Comparison of ENCODE assay signal across 8 mouse cellular contexts in the genomic region with DNA sequence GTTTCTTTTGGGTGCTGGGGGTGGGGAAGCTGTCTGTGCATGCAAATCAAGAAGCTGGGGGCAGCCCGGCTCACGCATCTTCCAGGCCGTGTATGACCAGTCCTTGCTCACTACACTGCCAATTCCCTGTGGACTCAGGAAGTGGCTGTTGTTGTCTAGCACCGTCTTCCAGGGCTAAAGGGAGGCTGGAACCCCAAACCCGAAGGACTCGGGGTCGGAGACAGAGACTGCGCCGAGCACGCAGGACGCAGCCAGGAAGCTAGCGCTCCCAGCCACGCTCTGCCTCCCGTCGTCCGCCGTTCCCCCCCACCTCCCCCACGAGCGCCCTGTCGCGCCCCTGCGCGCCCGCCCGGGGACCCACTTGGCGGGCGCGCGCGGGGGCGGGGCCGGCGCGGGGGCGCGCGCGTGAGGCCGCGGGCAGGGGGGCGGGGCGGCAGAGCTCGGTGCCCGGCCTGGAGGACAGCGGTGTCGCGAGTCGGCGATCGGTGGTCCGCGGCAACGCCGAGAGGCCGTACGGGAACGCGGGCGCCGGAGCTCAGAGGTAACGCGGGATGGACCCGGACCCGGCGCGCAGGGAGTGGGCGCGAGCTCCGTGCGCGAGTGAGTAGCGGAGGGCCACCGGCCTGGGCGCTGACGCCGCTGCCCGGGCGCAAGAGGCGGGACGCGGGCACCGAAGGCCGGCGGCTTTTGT. TPM values are rescaled to one million over a fixed set of nuclear protein-coding genes. Genes with fewer than 3 reads are reported as not detected.
A peak's percentile ranks its signal among the peaks of the same experiment; 100 is the strongest.
DNase-seq lines count a peak whose midpoint lies in the region; ATAC-seq lines count a peak whose summit lies in the region.

A gene (plus strand): TSS at position 97 of the 691 bp plus-strand sequence.

- peak; percentile 49 for ATAC-seq in megakaryocyte, adult 5-6 weeks (ENCODE audit: poor library complexity, severe bottlenecking)

- peak; percentile 90 to 96 for DNase-seq in adrenal gland, adult (ENCODE audit: inconsistent age in 2 of 2, low spot score in 1 of 2)
- peak; percentile 81 for DNase-seq in embryo, embryonic 10.5 days (ENCODE audit: low spot score)
- peak; percentile 78 for DNase-seq in gastrocnemius, postnatal 14 days
- peak; percentile 80 for DNase-seq in induced T-regulatory cell, adult 2 months (ENCODE audit: low read depth)
- DNase-seq in left cerebral cortex, adult 8-10 months (ENCODE audit: low spot score in 2 of 2): peak; percentile 52 to 66
- peak; percentile 62 to 69 for DNase-seq in right cerebral cortex, adult 2 months (ENCODE audit: low spot score in 2 of 2)
- DNase-seq in urinary bladder, postnatal 14 days (ENCODE audit: low spot score): peak; percentile 73

- intact Hi-C loops in gastrocnemius, postnatal 14 days (cut with DNase I; ENCODE audit: low total_unique reads): no loop called here

RNA-seq across cellular contexts. Expression of the gene that starts here (rescaled TPM):
- total RNA-seq in gastrocnemius, postnatal 14 days (2021): 10 to 100 TPM; 49.4 to 49.6 TPM
- total RNA-seq in left cerebral cortex, adult 8-10 months (2022): 100 to 1,000 TPM; 206 to 215 (median 214) TPM
- 89.1 and 105 TPM in 2 replicates for total RNA-seq in megakaryocyte, adult 5-6 weeks (2015)
- 165 and 173 TPM in 2 replicates for total RNA-seq in megakaryocyte, adult 5-6 weeks (2017)

Comparison
In these comparisons a context has a peak if more than half of its experiments do, and no peak if none do; other contexts are left out.
1. Peak in every context shown above with its lines: DNase-seq and ATAC-seq.